Mouse (Mus musculus): ENCODE measurements at regions not wholly inside any gene's neighbourhood (a gene's known extent, or its start where the extent isn't known, plus 50 kb on each side); places are given as distances from the start of the nearest gene placed in this dataset.

DNA sequence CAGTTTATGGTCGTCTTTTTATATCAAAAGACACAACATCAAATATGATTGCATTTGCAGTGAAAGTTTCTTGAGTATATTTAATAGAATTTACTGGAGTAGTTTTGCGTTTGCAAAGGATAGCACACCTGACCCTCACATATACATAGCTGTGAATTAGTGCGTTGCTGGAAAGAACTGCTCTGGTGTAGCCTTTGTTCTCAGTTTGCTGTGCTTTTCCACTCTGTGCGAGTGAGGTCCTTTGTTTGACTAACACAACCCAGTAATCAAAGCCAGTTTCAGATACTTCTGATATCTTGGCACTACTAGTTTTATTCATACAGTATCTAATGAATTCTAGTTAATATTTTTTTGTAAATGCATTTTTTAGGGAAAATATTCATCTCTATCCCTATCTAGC, 84.7 kb downstream of the Trim52 start:
- Histone ChIP-seq H3K27ac (ENCODE audit: insufficient read depth, low read length) (no peak overlapping the region), H3K4me1 (ENCODE audit: control insufficient read depth, insufficient read depth, low read length) (no peaks in the 10 kb centered on the region), H3K27me3 (ENCODE audit: control insufficient read depth, insufficient read depth, low read length) (no peaks in the 10 kb centered on the region), H3K4me3 (replicated peaks; ENCODE audit: insufficient read depth, low read depth, low read length) (no peak overlapping the region)
- WGBS = 62% methylated on average over 4 of the region's 4 CpGs
- DNase-seq = no peak
- TF ChIP-seq POLR2A (IDR thresholded peaks at IDR 0.05; ENCODE audit: borderline replicate concordance, insufficient read depth, low read length) (no peak), CTCF (IDR thresholded peaks at IDR 0.05; ENCODE audit: borderline replicate concordance, insufficient read depth, low read depth, low read length) (no peak)

- no peak for DNase-seq
- Histone ChIP-seq H3K27ac (ENCODE audit: insufficient read depth, low read length) (no peak overlapping the region), H3K4me1 (ENCODE audit: control insufficient read depth, insufficient read depth, low read length) (no peaks in the 10 kb centered on the region), H3K27me3 (ENCODE audit: control insufficient read depth, insufficient read depth, low read length) (no peaks in the 10 kb centered on the region), H3K4me3 (replicated peaks; ENCODE audit: insufficient read depth, low read depth, low read length) (no peak overlapping the region)
- WGBS = 50% methylated on average over 2 of the region's 2 CpGs
- TF ChIP-seq POLR2A (IDR thresholded peaks at IDR 0.05; ENCODE audit: borderline replicate concordance, insufficient read depth, low read length) = no peak
Measured at GRCm38 (mm10) chr14:106193583-106193982, 87.6 kb downstream of the Trim52 start.

GRCm38 (mm10) chr14:106194104-106194503, 88.1 kb downstream of the Trim52 start:
- Histone ChIP-seq H3K27ac (ENCODE audit: insufficient read depth, low read length) (no peak overlapping the region), H3K4me1 (ENCODE audit: control insufficient read depth, insufficient read depth, low read length) (no peaks in the 10 kb centered on the region), H3K27me3 (ENCODE audit: control insufficient read depth, insufficient read depth, low read length) (no peaks in the 10 kb centered on the region), H3K4me3 (replicated peaks; ENCODE audit: insufficient read depth, low read depth, low read length) (no peak overlapping the region)
- WGBS = 36% methylated on average over 1 of the region's 1 CpGs
- no peak for DNase-seq
- TF ChIP-seq POLR2A (IDR thresholded peaks at IDR 0.05; ENCODE audit: borderline replicate concordance, insufficient read depth, low read length) (no peak), CTCF (IDR thresholded peaks at IDR 0.05; ENCODE audit: borderline replicate concordance, insufficient read depth, low read depth, low read length) (no peak)

DNA sequence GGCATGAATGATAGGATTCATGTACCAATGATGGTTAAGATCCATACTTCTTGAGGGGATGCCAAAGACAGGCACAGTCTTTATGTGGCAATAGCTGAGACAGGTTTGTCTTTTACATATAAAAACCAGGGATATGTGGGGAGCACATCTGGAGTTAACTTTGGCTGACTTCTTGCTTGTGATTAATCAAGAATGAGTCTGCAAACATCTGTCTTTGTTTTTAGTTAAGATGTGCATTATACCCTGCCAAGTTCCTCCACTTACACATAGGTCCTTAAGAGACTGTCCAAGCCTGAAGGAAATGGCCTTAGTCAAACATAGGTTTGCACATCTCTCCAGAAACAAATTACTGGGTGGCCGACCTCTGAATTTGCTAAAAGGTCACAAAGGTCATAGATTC, 91.8 kb downstream of the Trim52 start:
- TF ChIP-seq POLR2A (IDR thresholded peaks at IDR 0.05; ENCODE audit: borderline replicate concordance, insufficient read depth, low read length) = no peak
- TF ChIP-seq CTCF (IDR thresholded peaks at IDR 0.05; ENCODE audit: borderline replicate concordance, insufficient read depth, low read depth, low read length) = no peak
- WGBS = 73% methylated on average over 1 of the region's 1 CpGs

GRCm38 (mm10) chr14:106199109-106199508, 93.1 kb downstream of the Trim52 start:
- no peak for DNase-seq
- Histone ChIP-seq H3K4me3 (replicated peaks; ENCODE audit: insufficient read depth, low read depth, low read length) (no peak overlapping the region), H3K27me3 (ENCODE audit: control insufficient read depth, insufficient read depth, low read length) (no peaks in the 10 kb centered on the region), H3K27ac (ENCODE audit: insufficient read depth, low read length) (no peak overlapping the region), H3K4me1 (ENCODE audit: control insufficient read depth, insufficient read depth, low read length) (no peaks in the 10 kb centered on the region)
- 90% methylated on average over 2 of the region's 2 CpGs for WGBS
- TF ChIP-seq POLR2A (IDR thresholded peaks at IDR 0.05; ENCODE audit: borderline replicate concordance, insufficient read depth, low read length) (no peak), CTCF (IDR thresholded peaks at IDR 0.05; ENCODE audit: borderline replicate concordance, insufficient read depth, low read depth, low read length) (no peak)

More for the DNA sequence above, 91.8 kb downstream of the Trim52 start:
- Histone ChIP-seq H3K27ac (ENCODE audit: insufficient read depth, low read length) (no peak overlapping the region), H3K27me3 (ENCODE audit: control insufficient read depth, insufficient read depth, low read length) (no peaks in the 10 kb centered on the region), H3K4me3 (replicated peaks; ENCODE audit: insufficient read depth, low read depth, low read length) (no peak overlapping the region), H3K4me1 (ENCODE audit: control insufficient read depth, insufficient read depth, low read length) (no peaks in the 10 kb centered on the region)
- no peak for DNase-seq

DNA sequence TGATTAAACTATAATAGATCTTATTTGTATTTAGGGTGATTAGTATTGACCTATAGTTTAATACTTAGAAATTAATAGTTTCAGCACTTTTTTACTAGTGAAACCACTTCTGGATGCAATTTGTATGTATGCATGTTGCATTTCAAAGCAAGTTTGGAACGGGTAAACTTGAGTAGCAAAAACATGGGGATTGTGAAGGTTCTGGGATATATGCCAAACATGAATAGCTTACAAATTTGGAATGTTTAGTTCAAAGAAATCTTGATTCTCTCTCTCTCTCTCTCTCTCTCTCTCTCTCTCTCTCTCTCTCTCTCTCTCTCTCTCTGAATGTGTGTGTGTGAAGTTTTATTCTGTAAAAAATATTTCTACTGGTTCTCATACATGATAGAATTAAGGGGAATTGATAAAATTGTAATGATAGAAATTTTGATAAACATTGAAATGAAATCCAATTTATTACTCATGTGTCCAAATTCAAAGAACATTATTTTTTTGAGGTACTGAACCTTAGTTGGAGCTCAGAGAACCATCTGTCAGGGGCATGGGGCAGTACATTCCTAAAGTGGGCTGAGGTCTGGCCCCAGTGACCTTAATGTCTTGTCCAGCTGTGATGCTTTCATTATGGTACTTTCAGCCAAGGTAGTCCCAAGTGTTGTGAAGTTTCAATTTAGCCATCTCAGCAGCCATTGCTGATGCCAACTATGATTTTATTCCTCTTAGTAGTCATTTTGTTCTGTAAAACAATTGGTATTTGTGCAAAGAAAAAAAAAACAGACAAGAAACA, 93.7 kb downstream of the Trim52 start:
- H3K27me3 ChIP-seq (ENCODE audit: control insufficient read depth, insufficient read depth, low read length) = no peaks in the 10 kb centered on the region
- no peaks in the 10 kb centered on the region for H3K4me1 ChIP-seq (ENCODE audit: control insufficient read depth, insufficient read depth, low read length)
- no peak overlapping the region for H3K27ac ChIP-seq (ENCODE audit: insufficient read depth, low read length)
- no peak overlapping the region for H3K4me3 ChIP-seq (replicated peaks; ENCODE audit: insufficient read depth, low read depth, low read length)
- DNase-seq = no peak
- 5% methylated on average over 1 of the region's 1 CpGs for WGBS
- TF ChIP-seq CTCF (IDR thresholded peaks at IDR 0.05; ENCODE audit: borderline replicate concordance, insufficient read depth, low read depth, low read length) = no peak
- TF ChIP-seq POLR2A (IDR thresholded peaks at IDR 0.05; ENCODE audit: borderline replicate concordance, insufficient read depth, low read length) = no peak

GRCm38 (mm10) chr14:106211062-106211461, 105.1 kb downstream of the Trim52 start:
- WGBS = 73% methylated on average over 2 of the region's 2 CpGs

GRCm38 (mm10) chr14:106217681-106218080, 111.7 kb downstream of the Trim52 start:
- Histone ChIP-seq H3K27me3 (ENCODE audit: control insufficient read depth, insufficient read depth, low read length) (no peaks in the 10 kb centered on the region), H3K27ac (ENCODE audit: insufficient read depth, low read length) (no peak overlapping the region), H3K4me1 (ENCODE audit: control insufficient read depth, insufficient read depth, low read length) (no peaks in the 10 kb centered on the region), H3K4me3 (replicated peaks; ENCODE audit: insufficient read depth, low read depth, low read length) (no peak overlapping the region)
- WGBS = 90% methylated on average over 3 of the region's 3 CpGs
- no peak for DNase-seq
- TF ChIP-seq POLR2A (IDR thresholded peaks at IDR 0.05; ENCODE audit: borderline replicate concordance, insufficient read depth, low read length) (no peak), CTCF (IDR thresholded peaks at IDR 0.05; ENCODE audit: borderline replicate concordance, insufficient read depth, low read depth, low read length) (no peak)

More at GRCm38 (mm10) chr14:106211062-106211461, 105.1 kb downstream of the Trim52 start:
- Histone ChIP-seq H3K4me1 (ENCODE audit: control insufficient read depth, insufficient read depth, low read length) (no peaks in the 10 kb centered on the region), H3K27me3 (ENCODE audit: control insufficient read depth, insufficient read depth, low read length) (no peaks in the 10 kb centered on the region), H3K27ac (ENCODE audit: insufficient read depth, low read length) (no peak overlapping the region), H3K4me3 (replicated peaks; ENCODE audit: insufficient read depth, low read depth, low read length) (no peak overlapping the region)
- TF ChIP-seq CTCF (IDR thresholded peaks at IDR 0.05; ENCODE audit: borderline replicate concordance, insufficient read depth, low read depth, low read length) (no peak), POLR2A (IDR thresholded peaks at IDR 0.05; ENCODE audit: borderline replicate concordance, insufficient read depth, low read length) (no peak)
- DNase-seq = no peak

Measured in cerebellum, adult 2 months (tissue).